Mouse (Mus musculus): ENCODE results near the gene Rpl32. TPM values are rescaled to one million over a fixed set of nuclear protein-coding genes. Genes with fewer than 3 reads are reported as not detected.
A peak's percentile ranks its signal among the peaks of the same experiment; 100 is the strongest.

The Rpl32 gene
- 1,104 and 1,269 TPM in 2 replicates for polyA plus RNA-seq (2015; fragmentation: Nextera tagmentation; extraction: Ambion mirVana)

- H3K9me3 ChIP-seq (ENCODE audit: control insufficient read depth, low read length), result no peaks in the 10 kb centered on the region
- peak within 1 kb of the TSS; percentile 77 for H3K9ac ChIP-seq (replicated peaks; ENCODE audit: low read depth, low read length)
- H3K4me1 ChIP-seq (replicated peaks; ENCODE audit: control insufficient read depth, insufficient read depth, low read length), result peaks cover 22% of the 10 kb centered on the region
- H3K36me3 ChIP-seq (ENCODE audit: control insufficient read depth, insufficient read depth), result peaks cover 15% of the 10 kb centered on the region
- ATAC-seq, result peak; percentile 93
- WGBS, result under 1% methylated on average over 47 of the region's 47 CpGs
- H3K27ac ChIP-seq (ENCODE audit: low read length), result peak within 1 kb of the TSS; percentile 97
- H3K4me3 ChIP-seq (replicated peaks; ENCODE audit: low read length), result peak within 1 kb of the TSS; percentile 92
- no peaks in the 10 kb centered on the region for H3K27me3 ChIP-seq (replicated peaks; ENCODE audit: control insufficient read depth, insufficient read depth, low read length)
- H3K4me2 ChIP-seq (ENCODE audit: low read length), result peak within 1 kb of the TSS; percentile 84
Observed at GRCm38 (mm10) chr6:115808488-115809231, at the start of gene Rpl32. Gene Rpl32, minus strand, starts transcription at chr6:115808747.

GRCm38 (mm10) chr6:115856361-115856745 is 47.8 kb upstream of the Rpl32 start:
- 62% methylated on average over 4 of the region's 4 CpGs for WGBS
- H3K9ac ChIP-seq (replicated peaks; ENCODE audit: low read depth, low read length), result no peak overlapping the region
- H3K27ac ChIP-seq (ENCODE audit: low read length), result no peak overlapping the region
- H3K9me3 ChIP-seq (ENCODE audit: control insufficient read depth, low read length), result no peaks in the 10 kb centered on the region
- no peak overlapping the region for H3K4me3 ChIP-seq (replicated peaks; ENCODE audit: low read length)
- H3K4me1 ChIP-seq (replicated peaks; ENCODE audit: control insufficient read depth, insufficient read depth, low read length), result peaks cover 19% of the 10 kb centered on the region
- H3K4me2 ChIP-seq (ENCODE audit: low read length), result no peak overlapping the region
- H3K36me3 ChIP-seq (ENCODE audit: control insufficient read depth, insufficient read depth), result no peaks in the 10 kb centered on the region
- no peaks in the 10 kb centered on the region for H3K27me3 ChIP-seq (replicated peaks; ENCODE audit: control insufficient read depth, insufficient read depth, low read length)
- ATAC-seq, result no peak

GRCm38 (mm10) chr6:115855733-115856360 is 47.3 kb upstream of the Rpl32 start:
- no peaks in the 10 kb centered on the region for H3K36me3 ChIP-seq (ENCODE audit: control insufficient read depth, insufficient read depth)
- H3K4me1 ChIP-seq (replicated peaks; ENCODE audit: control insufficient read depth, insufficient read depth, low read length), result peaks cover 19% of the 10 kb centered on the region
- no peaks in the 10 kb centered on the region for H3K27me3 ChIP-seq (replicated peaks; ENCODE audit: control insufficient read depth, insufficient read depth, low read length)
- 61% methylated on average over 3 of the region's 3 CpGs for WGBS
- H3K4me3 ChIP-seq (replicated peaks; ENCODE audit: low read length), result no peak overlapping the region
- no peaks in the 10 kb centered on the region for H3K9me3 ChIP-seq (ENCODE audit: control insufficient read depth, low read length)
- no peak for ATAC-seq
- no peak overlapping the region for H3K9ac ChIP-seq (replicated peaks; ENCODE audit: low read depth, low read length)
- H3K27ac ChIP-seq (ENCODE audit: low read length), result no peak overlapping the region
- no peak overlapping the region for H3K4me2 ChIP-seq (ENCODE audit: low read length)

- H3K9me3 ChIP-seq (ENCODE audit: control insufficient read depth, low read length), result no peaks in the 10 kb centered on the region
- no peak for ATAC-seq
- no peaks in the 10 kb centered on the region for H3K27me3 ChIP-seq (replicated peaks; ENCODE audit: control insufficient read depth, insufficient read depth, low read length)
- H3K27ac ChIP-seq (ENCODE audit: low read length), result no peak overlapping the region
- H3K36me3 ChIP-seq (ENCODE audit: control insufficient read depth, insufficient read depth), result no peaks in the 10 kb centered on the region
- 65% methylated on average over 2 of the region's 2 CpGs for WGBS
- H3K4me2 ChIP-seq (ENCODE audit: low read length), result no peak overlapping the region
- peaks cover 19% of the 10 kb centered on the region for H3K4me1 ChIP-seq (replicated peaks; ENCODE audit: control insufficient read depth, insufficient read depth, low read length)
- H3K9ac ChIP-seq (replicated peaks; ENCODE audit: low read depth, low read length), result no peak overlapping the region
- H3K4me3 ChIP-seq (replicated peaks; ENCODE audit: low read length), result no peak overlapping the region
Observed at GRCm38 (mm10) chr6:115854432-115854831, 45.9 kb upstream of the Rpl32 start.

GRCm38 (mm10) chr6:115853985-115854384 is 45.4 kb upstream of the Rpl32 start:
- H3K4me3 ChIP-seq (replicated peaks; ENCODE audit: low read length), result peak overlapping the region; percentile 63
- H3K27me3 ChIP-seq (replicated peaks; ENCODE audit: control insufficient read depth, insufficient read depth, low read length), result no peaks in the 10 kb centered on the region
- H3K4me1 ChIP-seq (replicated peaks; ENCODE audit: control insufficient read depth, insufficient read depth, low read length), result peaks cover 19% of the 10 kb centered on the region
- no peaks in the 10 kb centered on the region for H3K9me3 ChIP-seq (ENCODE audit: control insufficient read depth, low read length)
- peak overlapping the region; percentile 84 for H3K27ac ChIP-seq (ENCODE audit: low read length)
- no peaks in the 10 kb centered on the region for H3K36me3 ChIP-seq (ENCODE audit: control insufficient read depth, insufficient read depth)
- peak overlapping the region; percentile 61 for H3K4me2 ChIP-seq (ENCODE audit: low read length)
- 38% methylated on average over 7 of the region's 7 CpGs for WGBS
- H3K9ac ChIP-seq (replicated peaks; ENCODE audit: low read depth, low read length), result peak overlapping the region; percentile 56
- ATAC-seq, result no peak

GRCm38 (mm10) chr6:115853091-115853813 is 44.7 kb upstream of the Rpl32 start, which contains the start of the genes Mbd4 and Ift122:
Gene Mbd4, minus strand, starts transcription at chr6:115853371.
Gene Ift122, plus strand, starts transcription at chr6:115853470.
- Histone ChIP-seq H3K27ac (ENCODE audit: low read length) (peak within 1 kb of the TSS; percentile 84), H3K4me2 (ENCODE audit: low read length) (peak within 1 kb of the TSS; percentile 72), H3K4me1 (replicated peaks; ENCODE audit: control insufficient read depth, insufficient read depth, low read length) (peaks cover 19% of the 10 kb centered on the region), H3K27me3 (replicated peaks; ENCODE audit: control insufficient read depth, insufficient read depth, low read length) (no peaks in the 10 kb centered on the region), H3K9ac (replicated peaks; ENCODE audit: low read depth, low read length) (peak within 1 kb of the TSS; percentile 56), H3K4me3 (replicated peaks; ENCODE audit: low read length) (peak within 1 kb of the TSS; percentile 63), H3K9me3 (ENCODE audit: control insufficient read depth, low read length) (no peaks in the 10 kb centered on the region), H3K36me3 (ENCODE audit: control insufficient read depth, insufficient read depth) (no peaks in the 10 kb centered on the region)
- peak; percentile 99 for ATAC-seq
- WGBS, result under 1% methylated on average over 50 of the region's 51 CpGs

GRCm38 (mm10) chr6:115852446-115853090 is 44.0 kb upstream of the Rpl32 start:
- Histone ChIP-seq H3K4me3 (replicated peaks; ENCODE audit: low read length) (peak overlapping the region; percentile 63), H3K36me3 (ENCODE audit: control insufficient read depth, insufficient read depth) (no peaks in the 10 kb centered on the region), H3K4me1 (replicated peaks; ENCODE audit: control insufficient read depth, insufficient read depth, low read length) (peaks cover 19% of the 10 kb centered on the region), H3K4me2 (ENCODE audit: low read length) (peak overlapping the region; percentile 72), H3K9me3 (ENCODE audit: control insufficient read depth, low read length) (no peaks in the 10 kb centered on the region), H3K9ac (replicated peaks; ENCODE audit: low read depth, low read length) (peak overlapping the region; percentile 56), H3K27ac (ENCODE audit: low read length) (peak overlapping the region; percentile 70), H3K27me3 (replicated peaks; ENCODE audit: control insufficient read depth, insufficient read depth, low read length) (no peaks in the 10 kb centered on the region)
- 5% methylated on average over 20 of the region's 20 CpGs for WGBS
- no peak; the same call in 1 of the 2 replicates for ATAC-seq

- peaks cover 11% of the 10 kb centered on the region for H3K4me1 ChIP-seq (replicated peaks; ENCODE audit: control insufficient read depth, insufficient read depth, low read length)
- H3K27ac ChIP-seq (ENCODE audit: low read length), result no peak overlapping the region
- H3K4me3 ChIP-seq (replicated peaks; ENCODE audit: low read length), result no peak overlapping the region
- H3K4me2 ChIP-seq (ENCODE audit: low read length), result no peak overlapping the region
- ATAC-seq, result no peak
- H3K36me3 ChIP-seq (ENCODE audit: control insufficient read depth, insufficient read depth), result no peaks in the 10 kb centered on the region
- 94% methylated on average over 10 of the region's 10 CpGs for WGBS
- H3K9me3 ChIP-seq (ENCODE audit: control insufficient read depth, low read length), result no peaks in the 10 kb centered on the region
- no peak overlapping the region for H3K9ac ChIP-seq (replicated peaks; ENCODE audit: low read depth, low read length)
- H3K27me3 ChIP-seq (replicated peaks; ENCODE audit: control insufficient read depth, insufficient read depth, low read length), result no peaks in the 10 kb centered on the region
Observed at GRCm38 (mm10) chr6:115848598-115849304, 40.2 kb upstream of the Rpl32 start.
